Comparison of ENCODE assay signal across 6 mouse cellular contexts in genomic region chr2:166187319-166187718, GRCm38 (mm10). TPM values are rescaled to one million over a fixed set of nuclear protein-coding genes. Genes with fewer than 3 reads are reported as not detected.
DNase-seq lines count a peak whose midpoint lies in the region; ATAC-seq and TF ChIP-seq lines count a peak whose summit lies in the region.
"Not testable (repeated sequence)": the region's sequence is repeated elsewhere in the genome, so short reads cannot be mapped to it uniquely, and the experiment has no call there.

No protein-coding gene starts in this region.

- peaks cover 44% of the 10 kb centered on the region for H3K4me1 ChIP-seq in forebrain, embryonic 10.5 days
- peaks cover 22% of the 10 kb centered on the region for H3K4me1 ChIP-seq in heart, embryonic 15.5 days (replicated peaks)
- not testable (repeated sequence) for H3K4me1 ChIP-seq in hindbrain, embryonic 16.5 days (ENCODE audit: control insufficient read depth, insufficient read depth, low read depth, low read length)
- peaks cover 44% of the 10 kb centered on the region for H3K4me1 ChIP-seq in kidney, embryonic 15.5 days
- H3K4me1 ChIP-seq in limb, embryonic 14.5 days (ENCODE audit: control insufficient read depth, insufficient read depth, low read length), result peaks cover 38% of the 10 kb centered on the region
- H3K4me1 ChIP-seq in neural tube, embryonic 15.5 days, result peaks cover 23% of the 10 kb centered on the region

- not testable (repeated sequence) for H3K4me2 ChIP-seq in heart, embryonic 15.5 days; hindbrain, embryonic 16.5 days (ENCODE audit: low read length); kidney, embryonic 15.5 days; limb, embryonic 14.5 days (replicated peaks; ENCODE audit: low read depth, low read length, severe bottlenecking); neural tube, embryonic 15.5 days

- not testable (repeated sequence) for ATAC-seq in heart, embryonic 15.5 days (replicated peaks; ENCODE audit: insufficient number of reproducible peaks, insufficient read depth, low FRiP score, low read depth); kidney, embryonic 15.5 days (replicated peaks; ENCODE audit: low FRiP score); limb, embryonic 14.5 days (ENCODE audit: low FRiP score, low read depth)
- ATAC-seq in hindbrain, embryonic 16.5 days, result 0 out of 2 replicates have a peak, but pooled peaks have one; percentile 15
- ATAC-seq in neural tube, embryonic 15.5 days (ENCODE audit: low FRiP score), result peak; percentile 27; the same call in 1 of the 2 replicates

- H3K36me3 ChIP-seq in forebrain, embryonic 10.5 days (replicated peaks); heart, embryonic 15.5 days; hindbrain, embryonic 16.5 days (ENCODE audit: control insufficient read depth, insufficient read depth, low read length); kidney, embryonic 15.5 days; limb, embryonic 14.5 days (ENCODE audit: control insufficient read depth, insufficient read depth, low read length); neural tube, embryonic 15.5 days: not testable (repeated sequence)

- H3K27ac ChIP-seq in forebrain, embryonic 10.5 days, result peak overlapping the region; percentile 59
- peak overlapping the region; percentile 28; the same call in 1 of the 2 replicates for H3K27ac ChIP-seq in heart, embryonic 15.5 days
- H3K27ac ChIP-seq in hindbrain, embryonic 16.5 days (ENCODE audit: low read depth, low read length), result not testable (repeated sequence)
- peak overlapping the region; percentile 84 for H3K27ac ChIP-seq in kidney, embryonic 15.5 days
- peak overlapping the region; percentile 59 for H3K27ac ChIP-seq in limb, embryonic 14.5 days (replicated peaks; ENCODE audit: low read depth, low read length)
- peak overlapping the region; percentile 71 for H3K27ac ChIP-seq in neural tube, embryonic 15.5 days (replicated peaks)

- DNase-seq in forebrain, embryonic 10.5 days (ENCODE audit: extremely low spot score, low spot score); limb, embryonic 14.5 days (ENCODE audit: low spot score): not testable (repeated sequence)

- H3K9me3 ChIP-seq in forebrain, embryonic 10.5 days; heart, embryonic 15.5 days (replicated peaks); hindbrain, embryonic 16.5 days (ENCODE audit: control insufficient read depth, low read length); kidney, embryonic 15.5 days (replicated peaks); limb, embryonic 14.5 days (ENCODE audit: control insufficient read depth, low read length); neural tube, embryonic 15.5 days (replicated peaks): not testable (repeated sequence)

- TF ChIP-seq POLR2A in limb, embryonic 14.5 days (IDR thresholded peaks at IDR 0.05; ENCODE audit: borderline replicate concordance, extremely low read depth, insufficient read depth, insufficient read length), result not testable (repeated sequence)

- WGBS in forebrain, embryonic 10.5 days, result 59% methylated on average over 8 of the region's 8 CpGs
- WGBS in heart, embryonic 15.5 days, result 44% methylated on average over 8 of the region's 8 CpGs
- WGBS in hindbrain, embryonic 16.5 days, result 23% methylated on average over 6 of the region's 8 CpGs
- WGBS in kidney, embryonic 15.5 days, result 17% methylated on average over 8 of the region's 8 CpGs
- 13% methylated on average over 7 of the region's 8 CpGs for WGBS in limb, embryonic 14.5 days
- WGBS in neural tube, embryonic 15.5 days, result 12% methylated on average over 8 of the region's 8 CpGs

- not testable (repeated sequence) for H3K9ac ChIP-seq in heart, embryonic 15.5 days; hindbrain, embryonic 16.5 days (ENCODE audit: low read depth, low read length); kidney, embryonic 15.5 days; limb, embryonic 14.5 days (ENCODE audit: low read depth, low read length, severe bottlenecking); neural tube, embryonic 15.5 days (replicated peaks)

- not testable (repeated sequence) for H3K4me3 ChIP-seq in forebrain, embryonic 10.5 days; heart, embryonic 15.5 days; hindbrain, embryonic 16.5 days (ENCODE audit: low read length); kidney, embryonic 15.5 days (replicated peaks); limb, embryonic 14.5 days (replicated peaks; ENCODE audit: low read length); neural tube, embryonic 15.5 days (replicated peaks)

- peaks cover 37% of the 10 kb centered on the region for H3K27me3 ChIP-seq in forebrain, embryonic 10.5 days (ENCODE audit: poor library complexity, severe bottlenecking)
- not testable (repeated sequence) for H3K27me3 ChIP-seq in heart, embryonic 15.5 days; hindbrain, embryonic 16.5 days (replicated peaks; ENCODE audit: control insufficient read depth, insufficient read depth, low read length); limb, embryonic 14.5 days (ENCODE audit: control insufficient read depth, insufficient read depth, low read length); neural tube, embryonic 15.5 days (replicated peaks)
- H3K27me3 ChIP-seq in kidney, embryonic 15.5 days, result peaks cover 11% of the 10 kb centered on the region; the same call in 1 of the 2 replicates

RNA-seq across cellular contexts. Expression of gene Sulf2, which starts 31.9 kb away (rescaled TPM):
- polyA plus RNA-seq in forebrain, embryonic 10.5 days (2016; fragmentation: Nextera tagmentation; extraction: Ambion mirVana), result 71.1 and 73.6 TPM in 2 replicates
- 80.6 and 94.0 TPM in 2 replicates for polyA plus RNA-seq in heart, embryonic 15.5 days (2015; fragmentation: Nextera tagmentation; extraction: Ambion mirVana)
- polyA plus RNA-seq in hindbrain, embryonic 16.5 days (2015; fragmentation: Nextera tagmentation; extraction: Ambion mirVana), result 73.6 and 101 TPM in 2 replicates
- polyA plus RNA-seq in kidney, embryonic 15.5 days (2015; fragmentation: Nextera tagmentation; extraction: Ambion mirVana), result 61.0 and 65.3 TPM in 2 replicates
- polyA plus RNA-seq in limb, embryonic 14.5 days (2012; rRNA removed), result 294 and 361 TPM in 2 replicates
- polyA plus RNA-seq in limb, embryonic 14.5 days (2014; fragmentation: Nextera tagmentation; extraction: Ambion mirVana), result 200 and 235 TPM in 2 replicates
- 118 and 123 TPM in 2 replicates for polyA plus RNA-seq in neural tube, embryonic 15.5 days (2015; fragmentation: Nextera tagmentation; extraction: Ambion mirVana)
